Mouse (Mus musculus) lung, embryonic 16.5 days (tissue): ENCODE measurements around the gene Prss42. TPM values are rescaled to one million over a fixed set of nuclear protein-coding genes. Genes with fewer than 3 reads are reported as not detected.
A peak's percentile ranks its signal among the peaks of the same experiment; 100 is the strongest.

Experiments
- ATAC-seq: fragments of 200-750 bp; cut with Nextera tagmentation; 2 replicates; pipeline ENCODE4 v1.8.0; 2017; ENCODE audit warnings: low read depth, mild to moderate bottlenecking, moderate library complexity
- H3K27ac ChIP-seq: fragments of 300-500 bp; sonication (generic); 2 replicates; pipeline ENCODE4 v1.5.1; 2014; ENCODE audit warnings: mild to moderate bottlenecking, control low read depth, low read length
- H3K27me3 ChIP-seq: fragments of 300-500 bp; sonication (generic); 2 replicates; pipeline ENCODE4 v1.6.1; 2014; ENCODE audit warnings: low read depth, low read length, mixed read lengths; ENCODE audit not compliant: control insufficient read depth, insufficient read depth
- H3K36me3 ChIP-seq: fragments of 300-500 bp; sonication (generic); 2 replicates; pipeline ENCODE4 v1.6.1; 2014; ENCODE audit warnings: low read length; ENCODE audit not compliant: control insufficient read depth, insufficient read depth
- H3K4me1 ChIP-seq: fragments of 300-500 bp; sonication (generic); replicated peaks from 2 replicates; pipeline ENCODE4 v1.6.1; 2014; ENCODE audit warnings: low read length, mixed read lengths; ENCODE audit not compliant: control insufficient read depth, insufficient read depth
- H3K4me2 ChIP-seq: fragments of 300-500 bp; sonication (generic); 2 replicates; pipeline ENCODE4 v1.6.1; 2014; ENCODE audit warnings: low read depth, low read length, control low read depth
- H3K4me3 ChIP-seq: fragments of 300-500 bp; sonication (generic); 2 replicates; pipeline ENCODE4 v1.5.1; 2014; ENCODE audit warnings: mild to moderate bottlenecking, low read length, control low read depth
- H3K9ac ChIP-seq: fragments of 300-500 bp; sonication (generic); 2 replicates; pipeline ENCODE4 v1.6.1; 2014; ENCODE audit warnings: low read length, control low read depth
- H3K9me3 ChIP-seq: fragments of 300-500 bp; sonication (generic); 2 replicates; pipeline ENCODE4 v1.6.1; 2016; ENCODE audit warnings: low read length; ENCODE audit not compliant: control insufficient read depth
- WGBS: fragments of 180-500 bp; shearing (Covaris S2); extraction: QIAGEN DNeasy Blood & Tissue Kit; methylation state at CpG from one replicate; pipeline ENCODE4 v1.1.7; 2014; 5-methylcytosine and 5-hydroxymethylcytosine counted together
- polyA plus RNA-seq: library from polyadenylated mRNA; unstranded; fragments of >200 nt; fragmentation: Nextera tagmentation; extraction: Ambion mirVana; gene quantifications from 2 replicates; pipeline ENCODE4 v1.2.1, GENCODE M21; 2015

Gene Prss42
- polyA plus RNA-seq, 1 experiment from 2014 or later, result not detected

- no peak overlapping the region for H3K4me2 ChIP-seq
- no peaks in the 10 kb centered on the region for H3K36me3 ChIP-seq
- H3K4me1 ChIP-seq, result no peaks in the 10 kb centered on the region; the same call in 1 of the 2 replicates
- no peaks in the 10 kb centered on the region for H3K9me3 ChIP-seq
- H3K9ac ChIP-seq, result no peak overlapping the region
- H3K4me3 ChIP-seq, result no peak overlapping the region
- 84% methylated on average over 6 of the region's 6 CpGs for WGBS
- no peak overlapping the region for H3K27ac ChIP-seq
- no peak for ATAC-seq
- H3K27me3 ChIP-seq, result no peaks in the 10 kb centered on the region
Observed at GRCm38 (mm10) chr9:110840905-110841304, 42.9 kb downstream of the Prss42 start.

GRCm38 (mm10) chr9:110841438-110841837 lies 43.5 kb downstream of the Prss42 start:
- Histone ChIP-seq H3K4me2 (no peak overlapping the region), H3K36me3 (no peaks in the 10 kb centered on the region), H3K27ac (no peak overlapping the region), H3K4me1 (no peaks in the 10 kb centered on the region; the same call in 1 of the 2 replicates), H3K27me3 (no peaks in the 10 kb centered on the region), H3K9ac (no peak overlapping the region), H3K9me3 (no peaks in the 10 kb centered on the region), H3K4me3 (no peak overlapping the region)
- peak; percentile 34; the same call in 1 of the 2 replicates for ATAC-seq
- 61% methylated on average over 2 of the region's 2 CpGs for WGBS

DNA sequence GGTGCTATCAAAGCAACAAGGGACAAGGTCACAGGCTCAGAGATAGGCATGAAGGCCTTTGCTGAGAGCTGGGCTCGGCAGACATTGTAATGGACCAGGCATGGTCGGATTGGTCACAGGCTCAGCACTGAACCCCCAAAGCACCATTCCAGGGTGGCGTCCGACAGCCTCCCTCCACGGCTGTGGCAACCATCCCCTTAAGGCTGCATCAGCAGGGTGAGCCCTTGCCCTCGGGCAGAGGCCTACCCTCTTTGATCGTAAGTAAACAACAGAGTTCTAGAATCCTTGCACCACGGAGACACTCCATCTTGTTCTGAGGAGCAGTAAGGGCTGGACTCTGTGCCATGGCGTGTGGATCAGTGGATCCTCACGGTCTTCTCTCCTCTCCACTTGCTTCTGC lies 46.2 kb downstream of the Prss42 start, which contains the start of gene Prss46:
TSS of gene Prss46 (plus strand) at position 301 of the 400 bp plus-strand sequence.
- Histone ChIP-seq H3K4me2 (no peak within 1 kb of the TSS), H3K27ac (no peak within 1 kb of the TSS), H3K36me3 (no peaks in the 10 kb centered on the region), H3K9me3 (no peaks in the 10 kb centered on the region), H3K4me1 (no peaks in the 10 kb centered on the region; the same call in 1 of the 2 replicates), H3K4me3 (no peak within 1 kb of the TSS), H3K27me3 (no peaks in the 10 kb centered on the region), H3K9ac (no peak within 1 kb of the TSS)
- WGBS, result 72% methylated on average over 10 of the region's 10 CpGs
- ATAC-seq, result no peak

GRCm38 (mm10) chr9:110849162-110849561 lies 51.2 kb downstream of the Prss42 start:
- ATAC-seq, result no peak
- H3K9me3 ChIP-seq, result no peaks in the 10 kb centered on the region
- H3K27me3 ChIP-seq, result no peaks in the 10 kb centered on the region
- H3K9ac ChIP-seq, result no peak overlapping the region
- H3K36me3 ChIP-seq, result no peaks in the 10 kb centered on the region
- no peak overlapping the region for H3K4me2 ChIP-seq
- no peak overlapping the region for H3K4me3 ChIP-seq
- H3K27ac ChIP-seq, result no peak overlapping the region
- WGBS, result 65% methylated on average over 7 of the region's 7 CpGs
- no peaks in the 10 kb centered on the region for H3K4me1 ChIP-seq

Other genes starting within 250 kb of the Prss42 start
- 47.4 and 49.8 TPM in 2 replicates for gene Nradd, start 173.7 kb upstream of the Prss42 start, polyA plus RNA-seq
- 5.0 and 6.9 TPM in 2 replicates for gene Nbeal2, start 144.0 kb upstream of the Prss42 start, polyA plus RNA-seq
- gene Ccdc12, start 141.7 kb upstream of the Prss42 start, polyA plus RNA-seq, result 160 and 167 TPM in 2 replicates
- gene Myl3, start 56.3 kb upstream of the Prss42 start, polyA plus RNA-seq, result 10.6 and 13.9 TPM in 2 replicates
- gene Pth1r, start 51.0 kb upstream of the Prss42 start, polyA plus RNA-seq, result 60.3 and 61.6 TPM in 2 replicates
- not detected in 2 replicates for gene Prss44, start 15.8 kb downstream of the Prss42 start, polyA plus RNA-seq
- not detected in 2 replicates for gene Prss43, start 28.5 kb downstream of the Prss42 start, polyA plus RNA-seq
- not detected in 2 replicates for gene Prss45, start 36.4 kb downstream of the Prss42 start, polyA plus RNA-seq
- not detected in 2 replicates for gene Prss46, start 46.3 kb downstream of the Prss42 start, polyA plus RNA-seq
- gene Prss50, start 59.8 kb downstream of the Prss42 start, polyA plus RNA-seq, result not detected in 2 replicates
- gene Als2cl, start 81.7 kb downstream of the Prss42 start, polyA plus RNA-seq, result 9.0 and 9.7 TPM in 2 replicates
- 1.5 and 1.6 TPM in 2 replicates for gene Tmie, start 81.9 kb downstream of the Prss42 start, polyA plus RNA-seq
- not detected in 2 replicates for gene Fam240a, start 118.7 kb downstream of the Prss42 start, polyA plus RNA-seq
- not detected in 2 replicates for gene Tdgf1, start 148.0 kb downstream of the Prss42 start, polyA plus RNA-seq
- 0.83 and 1.1 TPM in 2 replicates for gene Lrrc2, start 153.4 kb downstream of the Prss42 start, polyA plus RNA-seq
- gene Rtp3, start 192.4 kb downstream of the Prss42 start, polyA plus RNA-seq, result 1.4 and 1.9 TPM in 2 replicates
- 3.2 and 5.4 TPM in 2 replicates for gene Ltf, start 221.1 kb downstream of the Prss42 start, polyA plus RNA-seq